Mouse (Mus musculus): ENCODE measurements at regions not wholly inside any gene's neighbourhood (a gene's known extent, or its start where the extent isn't known, plus 50 kb on each side); places are given as distances from the start of the nearest gene placed in this dataset.

GRCm38 (mm10) chr2:143011380-143011779 is 51.5 kb upstream of the Snrpb2 start:
- no peak for DNase-seq (ENCODE audit: low read depth, low spot score)
- Histone ChIP-seq H3K27ac (ENCODE audit: control insufficient read depth, low read depth, low read length) (no peak overlapping the region), H3K4me1 (ENCODE audit: control insufficient read depth in 1 of 2, insufficient read depth in 2 of 2, low read length in 2 of 2) (no peaks in the 10 kb centered on the region), H3K79me2 (ENCODE audit: control insufficient read depth, insufficient read depth, low read length, poor library complexity) (no peaks in the 10 kb centered on the region), H3K36me3 (ENCODE audit: control insufficient read depth in 1 of 2, insufficient read depth in 2 of 2, low read length in 2 of 2) (no peaks in the 10 kb centered on the region), H3K9ac (ENCODE audit: control insufficient read depth, low read depth, low read length, poor library complexity, severe bottlenecking) (no peak overlapping the region), H3K4me3 (ENCODE audit: control insufficient read depth in 1 of 2, insufficient read depth in 1 of 2, low read depth in 2 of 2, low read length in 2 of 2) (no peak overlapping the region), H3K9me3 (replicated peaks; ENCODE audit: insufficient read depth, low read length) (no peaks in the 10 kb centered on the region), H3K27me3 (ENCODE audit: control insufficient read depth in 1 of 2, insufficient read depth in 2 of 2, low read length in 2 of 2) (no peaks in the 10 kb centered on the region)
- TF ChIP-seq ZMIZ1 (IDR thresholded peaks at IDR 0.05; ENCODE audit: low read depth, low read length) (no peak), CTCF (IDR thresholded peaks at IDR 0.05 in 2 of 3, conservative IDR thresholded peaks at IDR 0.05 in 1 of 3; ENCODE audit: control insufficient read depth in 1 of 3, insufficient read depth in 1 of 3, low read depth in 2 of 3, low read length in 3 of 3, poor library complexity in 1 of 3, severe bottlenecking in 1 of 3) (peak in 1 of 3 experiments; percentile 8; a peak in 1 of 6 replicates)

Measured in MEL (cell line).